Mouse (Mus musculus) embryonic facial prominence, embryonic 15.5 days (tissue): ENCODE data around the gene Otoa. TPM values are rescaled to one million over a fixed set of nuclear protein-coding genes. Genes with fewer than 3 reads are reported as not detected.

Experiments used
- ATAC-seq: fragments of 200-750 bp; cut with Nextera tagmentation; 2 replicates; pipeline ENCODE4 v1.8.0; 2017; ENCODE audit warnings: low read depth, moderate TSS enrichment; ENCODE audit not compliant: insufficient number of reproducible peaks, low FRiP score, low TSS enrichment
- H3K27ac ChIP-seq: fragments of 300-500 bp; sonication (generic); replicated peaks from 2 replicates; pipeline ENCODE4 v1.5.1; 2015; ENCODE audit warnings: mild to moderate bottlenecking, inconsistent platforms
- H3K27me3 ChIP-seq: fragments of 300-500 bp; sonication (generic); 2 replicates; pipeline ENCODE4 v1.6.1; 2015; ENCODE audit warnings: inconsistent platforms
- H3K36me3 ChIP-seq: fragments of 300-500 bp; sonication (generic); 2 replicates; pipeline ENCODE4 v1.6.1; 2015; ENCODE audit warnings: mild to moderate bottlenecking, inconsistent platforms
- H3K4me1 ChIP-seq: fragments of 300-500 bp; sonication (generic); 2 replicates; pipeline ENCODE4 v1.6.1; 2015; ENCODE audit warnings: inconsistent platforms
- H3K4me2 ChIP-seq: fragments of 300-500 bp; sonication (generic); replicated peaks from 2 replicates; pipeline ENCODE4 v1.6.1; 2015; ENCODE audit warnings: mild to moderate bottlenecking, inconsistent platforms
- H3K4me3 ChIP-seq: fragments of 300-500 bp; sonication (generic); replicated peaks from 2 replicates; pipeline ENCODE4 v1.5.1; 2015; ENCODE audit warnings: mild to moderate bottlenecking, inconsistent platforms
- H3K9ac ChIP-seq: fragments of 300-500 bp; sonication (generic); 2 replicates; pipeline ENCODE4 v1.6.1; 2015; ENCODE audit warnings: inconsistent platforms
- H3K9me3 ChIP-seq: fragments of 300-500 bp; sonication (generic); replicated peaks from 2 replicates; pipeline ENCODE4 v1.6.1; 2016; ENCODE audit warnings: inconsistent platforms
- WGBS: fragments of 180-500 bp; shearing (Covaris S2); methylation state at CpG from one replicate; pipeline ENCODE4 v1.1.7; 2015; 5-methylcytosine and 5-hydroxymethylcytosine counted together
- polyA plus RNA-seq: library from polyadenylated mRNA; unstranded; fragments of >200 nt; fragmentation: Nextera tagmentation; extraction: Ambion mirVana; gene quantifications from 2 replicates; pipeline ENCODE4 v1.2.1, GENCODE M21; 2015

Otoa gene
- polyA plus RNA-seq, 1 experiment from 2014 or later, result 0.61 TPM

DNA sequence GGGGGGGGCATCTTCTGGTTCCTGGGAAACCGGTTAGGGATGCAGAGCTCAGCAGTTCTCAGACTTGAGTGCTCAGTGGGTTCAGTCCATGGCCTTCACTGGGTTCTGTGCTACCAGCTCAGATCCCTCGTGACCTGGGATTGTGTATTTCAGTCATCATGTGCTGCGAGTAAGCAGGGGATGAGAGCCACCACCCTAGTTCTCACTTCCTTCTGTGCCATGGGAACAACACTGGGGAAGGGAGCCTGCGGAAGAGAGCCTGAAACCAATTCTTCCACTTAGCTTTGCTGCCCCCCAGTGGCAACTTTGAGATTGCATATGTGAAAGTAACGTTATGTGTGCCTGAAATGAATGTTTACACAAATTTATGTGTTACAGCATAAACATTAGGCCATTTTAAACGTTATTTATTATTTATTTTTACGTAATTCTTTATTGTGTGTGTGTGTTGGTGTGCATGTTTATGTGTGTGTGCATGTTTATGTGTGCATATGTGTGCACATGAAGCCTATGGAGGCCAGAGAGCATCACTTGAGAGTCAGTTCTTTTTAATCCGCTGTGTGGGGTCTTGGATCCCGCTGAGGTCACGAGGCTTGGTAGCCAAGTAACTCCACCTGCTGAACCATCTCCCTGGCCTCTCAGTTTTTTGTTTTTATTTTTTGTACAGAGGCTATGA, 38.8 kb downstream of the Otoa start:
- Histone ChIP-seq H3K4me3 (no peak overlapping the region), H3K4me1 (0 out of 2 replicates have a peak, but pooled peaks cover 3% of the 10 kb centered on the region), H3K9ac (no peak overlapping the region), H3K9me3 (no peaks in the 10 kb centered on the region), H3K36me3 (no peaks in the 10 kb centered on the region), H3K27me3 (no peaks in the 10 kb centered on the region), H3K27ac (no peak overlapping the region), H3K4me2 (no peak overlapping the region)
- 9% methylated on average over 10 of the region's 10 CpGs for WGBS
- peak; percentile 34 for ATAC-seq

DNA sequence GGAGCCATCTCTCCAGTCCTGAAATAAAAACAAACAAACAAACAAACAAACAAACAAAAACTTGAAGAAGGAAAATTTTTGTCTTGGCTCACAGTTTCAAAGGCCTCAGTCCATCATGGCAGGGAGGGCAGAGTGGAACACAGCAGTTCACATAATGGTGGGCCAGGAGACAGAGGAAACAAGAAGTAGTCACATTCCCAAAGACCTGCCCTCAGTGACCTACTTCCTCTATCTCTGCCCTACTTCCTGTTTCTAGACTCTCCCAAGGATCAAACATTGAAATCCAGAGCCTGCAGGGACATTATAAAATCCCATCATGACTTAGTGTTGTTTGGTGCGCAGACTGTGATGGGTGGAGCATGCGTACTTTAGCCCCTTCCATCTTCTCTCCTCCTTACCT, 49.4 kb downstream of the Otoa start:
- Histone ChIP-seq H3K9me3 (no peaks in the 10 kb centered on the region), H3K27me3 (no peaks in the 10 kb centered on the region), H3K4me1 (no peaks in the 10 kb centered on the region), H3K36me3 (no peaks in the 10 kb centered on the region), H3K4me3 (no peak overlapping the region), H3K9ac (no peak overlapping the region), H3K4me2 (no peak overlapping the region), H3K27ac (no peak overlapping the region)
- no peak for ATAC-seq
- WGBS, result 93% methylated on average over 2 of the region's 2 CpGs

DNA sequence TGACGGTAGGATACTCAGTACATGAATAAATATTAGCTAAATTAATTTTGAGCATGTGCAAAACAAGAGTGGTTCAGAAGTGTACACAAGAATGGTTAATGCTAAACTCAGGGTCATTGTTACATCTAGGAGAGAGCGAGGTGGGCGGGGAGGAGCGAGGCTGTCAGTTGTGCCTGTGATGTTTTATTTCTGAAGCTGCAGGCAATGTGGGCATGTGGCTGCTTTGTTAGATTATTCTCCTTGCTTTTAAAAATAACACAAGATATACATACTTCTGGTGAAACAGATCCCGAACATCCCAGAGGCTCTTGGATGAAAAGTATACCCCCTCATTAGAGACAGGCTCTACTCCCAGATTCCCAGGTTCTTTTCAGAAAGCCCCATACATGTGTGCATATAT, 59.8 kb downstream of the Otoa start:
- no peak for ATAC-seq
- 66% methylated on average over 5 of the region's 5 CpGs for WGBS
- no peak overlapping the region for H3K4me3 ChIP-seq
- no peak overlapping the region for H3K4me2 ChIP-seq
- H3K27me3 ChIP-seq, result no peaks in the 10 kb centered on the region
- no peak overlapping the region for H3K9ac ChIP-seq
- no peak overlapping the region for H3K27ac ChIP-seq
- H3K9me3 ChIP-seq, result no peaks in the 10 kb centered on the region
- H3K4me1 ChIP-seq, result no peaks in the 10 kb centered on the region
- H3K36me3 ChIP-seq, result no peaks in the 10 kb centered on the region

DNA sequence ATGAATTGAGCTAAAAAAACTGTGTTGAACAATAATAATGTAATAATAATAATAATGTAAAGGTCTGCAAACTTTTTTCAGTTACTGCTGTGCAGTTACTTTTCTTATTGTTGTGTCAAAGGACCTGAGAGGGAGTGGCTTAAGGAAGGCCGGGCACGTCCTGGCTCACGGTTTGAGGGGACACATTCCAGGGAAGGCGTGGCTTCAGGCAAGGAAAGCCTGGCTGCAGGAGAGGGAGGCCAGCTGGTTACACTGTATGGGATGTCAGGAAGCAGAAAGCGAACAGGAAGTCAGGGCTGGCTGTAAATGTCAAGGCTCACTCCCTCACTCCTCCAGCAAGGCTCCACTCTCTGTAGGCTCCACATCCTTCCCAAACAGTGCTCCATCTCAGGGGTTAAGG, 69.2 kb downstream of the Otoa start:
- no peak for ATAC-seq

GRCm38 (mm10) chr7:121152186-121152585, 70.7 kb downstream of the Otoa start:
- Histone ChIP-seq H3K27me3 (no peaks in the 10 kb centered on the region), H3K4me2 (no peak overlapping the region), H3K4me1 (no peaks in the 10 kb centered on the region), H3K9ac (no peak overlapping the region), H3K36me3 (no peaks in the 10 kb centered on the region), H3K4me3 (no peak overlapping the region), H3K9me3 (no peaks in the 10 kb centered on the region), H3K27ac (no peak overlapping the region)
- ATAC-seq, result no peak
- WGBS, result 93% methylated on average over 2 of the region's 2 CpGs

More for the DNA sequence above, 69.2 kb downstream of the Otoa start:
- H3K4me1 ChIP-seq, result no peaks in the 10 kb centered on the region
- no peak overlapping the region for H3K27ac ChIP-seq
- H3K27me3 ChIP-seq, result no peaks in the 10 kb centered on the region
- H3K9me3 ChIP-seq, result no peaks in the 10 kb centered on the region
- H3K36me3 ChIP-seq, result no peaks in the 10 kb centered on the region
- H3K4me3 ChIP-seq, result no peak overlapping the region
- no peak overlapping the region for H3K9ac ChIP-seq
- WGBS, result 68% methylated on average over 5 of the region's 5 CpGs
- H3K4me2 ChIP-seq, result no peak overlapping the region

DNA sequence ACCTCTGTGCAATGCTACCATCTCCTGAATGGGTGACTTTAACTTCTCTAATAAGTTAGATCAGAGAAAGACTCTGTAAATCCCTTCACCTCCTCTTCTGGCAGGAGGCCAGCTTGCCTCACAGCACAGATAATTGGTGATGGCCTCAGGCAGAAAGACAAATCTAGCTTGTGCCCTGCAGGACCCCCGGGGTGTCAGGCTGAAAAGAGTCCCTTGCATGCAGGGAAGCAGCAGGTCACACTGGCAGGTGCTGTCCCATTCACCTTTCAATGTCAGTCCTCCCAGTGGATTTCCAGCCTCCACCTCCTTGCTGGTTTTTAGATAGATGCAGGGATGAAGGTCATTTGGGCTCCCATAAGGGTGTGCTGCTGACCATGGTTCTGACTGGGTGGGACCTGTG, 84.2 kb downstream of the Otoa start:
- WGBS, result 32% methylated on average over 1 of the region's 1 CpGs
- H3K27ac ChIP-seq, result no peak overlapping the region
- no peak for ATAC-seq

DNA sequence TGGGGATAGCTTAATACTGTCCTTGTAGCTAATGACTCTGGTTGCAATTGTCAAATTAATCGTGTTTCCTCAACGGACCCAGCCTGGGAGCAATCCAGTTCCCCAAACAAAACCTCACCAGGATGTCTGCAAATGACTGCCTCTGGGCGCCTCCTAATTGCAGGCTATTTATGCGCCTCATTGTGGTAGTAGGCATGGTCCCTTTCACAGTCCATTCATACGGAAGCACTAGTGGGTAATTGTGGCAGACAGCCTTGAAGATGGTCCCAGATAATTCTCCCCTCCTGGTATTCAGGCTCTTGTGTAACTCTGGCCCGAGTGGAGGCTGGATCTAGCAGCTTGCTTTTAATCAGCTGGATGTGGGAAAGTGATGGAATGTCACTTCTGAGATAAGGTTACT, 90.4 kb downstream of the Otoa start:
- no peaks in the 10 kb centered on the region for H3K36me3 ChIP-seq
- H3K27me3 ChIP-seq, result no peaks in the 10 kb centered on the region
- no peak overlapping the region for H3K4me3 ChIP-seq
- H3K9me3 ChIP-seq, result no peaks in the 10 kb centered on the region
- H3K27ac ChIP-seq, result no peak overlapping the region
- ATAC-seq, result no peak
- H3K9ac ChIP-seq, result no peak overlapping the region
- no peaks in the 10 kb centered on the region for H3K4me1 ChIP-seq
- H3K4me2 ChIP-seq, result no peak overlapping the region
- WGBS, result 5% methylated on average over 6 of the region's 6 CpGs

More for the DNA sequence above, 84.2 kb downstream of the Otoa start:
- Histone ChIP-seq H3K9ac (no peak overlapping the region), H3K9me3 (no peaks in the 10 kb centered on the region), H3K4me2 (no peak overlapping the region), H3K27me3 (no peaks in the 10 kb centered on the region), H3K4me3 (no peak overlapping the region), H3K4me1 (no peaks in the 10 kb centered on the region), H3K36me3 (no peaks in the 10 kb centered on the region)

GRCm38 (mm10) chr7:121187201-121187786, 105.8 kb downstream of the Otoa start:
- Histone ChIP-seq H3K27me3 (no peaks in the 10 kb centered on the region), H3K27ac (no peak overlapping the region), H3K4me2 (no peak overlapping the region), H3K4me3 (no peak overlapping the region), H3K36me3 (no peaks in the 10 kb centered on the region), H3K9me3 (no peaks in the 10 kb centered on the region), H3K4me1 (no peaks in the 10 kb centered on the region), H3K9ac (no peak overlapping the region)
- WGBS, result 66% methylated on average over 9 of the region's 9 CpGs
- ATAC-seq, result no peak

GRCm38 (mm10) chr7:121188976-121189375, 107.5 kb downstream of the Otoa start:
- H3K36me3 ChIP-seq, result no peaks in the 10 kb centered on the region
- WGBS, result 88% methylated on average over 7 of the region's 7 CpGs
- no peaks in the 10 kb centered on the region for H3K9me3 ChIP-seq
- no peaks in the 10 kb centered on the region for H3K27me3 ChIP-seq
- no peak overlapping the region for H3K4me2 ChIP-seq
- ATAC-seq, result no peak
- H3K27ac ChIP-seq, result no peak overlapping the region
- H3K4me1 ChIP-seq, result no peaks in the 10 kb centered on the region
- no peak overlapping the region for H3K9ac ChIP-seq
- no peak overlapping the region for H3K4me3 ChIP-seq

DNA sequence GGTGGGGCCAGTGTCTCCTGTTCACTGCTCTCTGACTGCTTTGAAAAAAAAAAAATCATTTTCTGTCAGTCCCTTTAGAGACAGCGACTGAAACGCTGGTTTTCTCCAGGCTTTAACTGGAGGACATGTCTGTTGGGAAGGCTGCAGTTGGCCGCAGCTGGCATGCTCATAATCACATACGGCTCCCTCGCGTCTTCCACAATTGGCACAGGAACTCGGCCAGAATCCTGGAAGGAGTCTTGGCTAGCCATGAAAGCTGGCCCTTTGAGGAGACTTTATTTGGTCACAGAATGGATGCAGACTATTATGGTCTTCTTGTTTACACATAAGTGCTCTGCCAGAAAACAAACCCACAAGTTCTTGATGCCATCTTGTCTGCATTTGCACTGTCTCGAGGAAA, 117.5 kb downstream of the Otoa start:
- no peaks in the 10 kb centered on the region for H3K36me3 ChIP-seq
- H3K4me3 ChIP-seq, result no peak overlapping the region
- WGBS, result 55% methylated on average over 8 of the region's 8 CpGs
- no peak overlapping the region for H3K9ac ChIP-seq
- no peaks in the 10 kb centered on the region for H3K4me1 ChIP-seq
- no peaks in the 10 kb centered on the region for H3K27me3 ChIP-seq
- ATAC-seq, result peak; percentile 39; the same call in 1 of the 2 replicates
- no peaks in the 10 kb centered on the region for H3K9me3 ChIP-seq
- H3K4me2 ChIP-seq, result no peak overlapping the region
- H3K27ac ChIP-seq, result no peak overlapping the region

DNA sequence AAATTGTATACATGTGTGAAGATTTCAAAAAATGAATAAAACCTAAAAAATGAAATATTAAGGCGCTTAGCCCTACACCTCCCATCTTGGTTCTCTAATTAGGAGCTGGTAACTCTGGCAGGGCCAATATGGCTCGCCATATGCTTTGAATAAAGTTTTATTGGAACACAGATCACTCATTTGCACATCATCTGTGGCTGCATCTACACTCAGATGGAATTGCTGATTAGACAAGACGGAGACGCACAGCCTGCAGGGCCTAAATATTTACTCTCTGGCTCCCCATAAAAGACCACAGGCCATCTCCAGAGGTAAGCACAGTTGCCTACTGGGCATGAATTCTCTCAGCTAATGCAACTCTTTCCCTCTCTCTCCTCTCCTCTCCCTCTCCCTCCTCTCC, 130.4 kb downstream of the Otoa start:
- 64% methylated on average over 4 of the region's 4 CpGs for WGBS
- Histone ChIP-seq H3K9me3 (no peaks in the 10 kb centered on the region), H3K27ac (no peak overlapping the region), H3K4me2 (no peak overlapping the region), H3K27me3 (0 out of 2 replicates have a peak, but pooled peaks cover 2% of the 10 kb centered on the region), H3K4me1 (no peaks in the 10 kb centered on the region), H3K4me3 (no peak overlapping the region), H3K36me3 (no peaks in the 10 kb centered on the region), H3K9ac (no peak overlapping the region)
- no peak for ATAC-seq
